Mouse (Mus musculus) G1E (cell line): ENCODE data around the gene Tut4.

Experiments
- CTCF ChIP-seq: IDR thresholded peaks from 2 replicates; pipeline ENCODE4 v1.5.1; 2012; ENCODE audit warnings: low read depth, low read length, inconsistent platforms, mixed read lengths
- GATA1 ChIP-seq: IDR thresholded peaks from 2 replicates; pipeline ENCODE4 v1.6.1; 2012; ENCODE audit warnings: borderline replicate concordance, low read length, inconsistent platforms, mixed read lengths
- POLR2AphosphoS5 ChIP-seq: IDR thresholded peaks from 2 replicates; pipeline ENCODE4 v1.6.1; 2012; ENCODE audit warnings: low read depth, low read length, inconsistent platforms; ENCODE audit not compliant: insufficient replicate concordance
- TAL1 ChIP-seq: conservative IDR thresholded peaks from 2 replicates; pipeline ENCODE4 v1.6.1; 2012; ENCODE audit warnings: low read depth, low read length, inconsistent platforms, mixed read lengths

DNA sequence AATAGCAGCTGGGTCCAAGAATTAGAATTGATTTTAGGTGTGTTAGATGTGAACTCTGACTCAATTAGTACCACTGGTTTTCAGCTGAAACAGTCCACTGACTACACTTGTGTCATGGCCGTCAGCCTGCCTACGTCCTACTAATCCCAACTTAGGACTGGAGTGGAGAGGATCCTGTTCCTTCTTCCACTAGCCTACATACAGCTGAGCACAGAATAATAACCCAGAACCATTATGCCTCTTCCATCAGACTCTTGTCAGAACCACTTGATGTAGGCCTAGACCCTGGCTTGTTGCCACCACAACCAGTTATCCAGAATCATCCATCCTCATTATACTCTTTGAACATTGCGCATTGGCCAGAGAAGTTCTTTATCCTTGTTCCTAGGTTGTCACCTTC lies 24.4 kb upstream of the Tut4 start:
- TF ChIP-seq CTCF (no peak), TAL1 (no peak), GATA1 (no peak), POLR2AphosphoS5 (no peak)
